Mouse (Mus musculus) E14TG2a.4 (cell line): ENCODE data around the gene Gm49387.

ENCODE experiments used
- CTCF ChIP-seq: conservative IDR thresholded peaks from 2 replicates; pipeline ENCODE4 v1.5.1; 2014; ENCODE audit warnings: low read length
- NANOG ChIP-seq: IDR thresholded peaks from 2 replicates; pipeline ENCODE4 v1.6.1; 2014; ENCODE audit warnings: borderline replicate concordance, low read length, mixed read lengths
- POU5F1 ChIP-seq: IDR thresholded peaks from 2 replicates; pipeline ENCODE4 v1.6.1; 2014; ENCODE audit warnings: low read length, borderline replicate concordance

GRCm38 (mm10) chr14:31652106-31652505, 11.4 kb upstream of the Gm49387 start:
- TF ChIP-seq CTCF (no peak), NANOG (no peak), POU5F1 (no peak)
